Mouse (Mus musculus): ENCODE measurements at regions not wholly inside any gene's neighbourhood (a gene's known extent, or its start where the extent isn't known, plus 50 kb on each side); places are given as distances from the start of the nearest gene placed in this dataset.
A peak's percentile ranks its signal among the peaks of the same experiment; 100 is the strongest.

- Histone ChIP-seq H3K4me3 (ENCODE audit: low read length) (no peak overlapping the region), H3K9me3 (ENCODE audit: control insufficient read depth, low read length) (no peaks in the 10 kb centered on the region), H3K4me2 (ENCODE audit: low read depth, low read length) (no peak overlapping the region), H3K27ac (ENCODE audit: low read length) (no peak overlapping the region; the same call in 1 of the 2 replicates), H3K4me1 (ENCODE audit: control insufficient read depth, insufficient read depth, low read length) (no peaks in the 10 kb centered on the region), H3K27me3 (replicated peaks; ENCODE audit: control insufficient read depth, insufficient read depth, low read length) (no peaks in the 10 kb centered on the region), H3K9ac (ENCODE audit: low read depth, low read length) (no peak overlapping the region), H3K36me3 (ENCODE audit: control insufficient read depth, insufficient read depth, low read length) (no peaks in the 10 kb centered on the region)
- ATAC-seq, result peak; percentile 60; the same call in 1 of the 2 replicates
- 44% methylated on average over 11 of the region's 11 CpGs for WGBS
Observed at GRCm38 (mm10) chr12:38928786-38929351, 149.7 kb downstream of the Etv1 start.

DNA sequence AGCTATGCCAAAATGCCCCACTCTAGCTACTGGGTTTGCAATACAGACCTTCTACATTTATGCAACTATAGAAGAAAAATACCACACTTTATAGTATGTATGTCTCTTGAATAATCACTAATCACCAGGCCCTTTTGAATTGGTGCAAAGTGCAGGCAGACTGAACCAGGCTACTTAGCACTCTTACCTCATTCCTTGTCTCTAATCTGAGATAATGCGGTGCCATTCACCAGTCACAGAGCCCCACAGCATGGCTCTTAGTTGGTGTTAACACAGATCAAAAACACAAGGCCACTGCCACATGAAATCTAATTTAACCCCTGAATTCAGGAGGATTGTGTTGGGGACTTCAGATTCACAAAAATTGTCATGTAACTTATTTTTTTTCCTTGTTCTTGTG, 150.5 kb downstream of the Etv1 start:
- no peaks in the 10 kb centered on the region for H3K4me1 ChIP-seq (ENCODE audit: control insufficient read depth, insufficient read depth, low read length)
- no peak overlapping the region for H3K4me2 ChIP-seq (ENCODE audit: low read depth, low read length)
- no peak overlapping the region for H3K9ac ChIP-seq (ENCODE audit: low read depth, low read length)
- H3K27me3 ChIP-seq (replicated peaks; ENCODE audit: control insufficient read depth, insufficient read depth, low read length), result no peaks in the 10 kb centered on the region
- H3K4me3 ChIP-seq (ENCODE audit: low read length), result no peak overlapping the region
- no peak for ATAC-seq
- H3K27ac ChIP-seq (ENCODE audit: low read length), result no peak overlapping the region
- no peaks in the 10 kb centered on the region for H3K9me3 ChIP-seq (ENCODE audit: control insufficient read depth, low read length)
- 60% methylated on average over 1 of the region's 1 CpGs for WGBS
- no peaks in the 10 kb centered on the region for H3K36me3 ChIP-seq (ENCODE audit: control insufficient read depth, insufficient read depth, low read length)

- H3K9ac ChIP-seq (ENCODE audit: low read depth, low read length), result no peak overlapping the region
- 78% methylated on average over 2 of the region's 2 CpGs for WGBS
- no peaks in the 10 kb centered on the region for H3K9me3 ChIP-seq (ENCODE audit: control insufficient read depth, low read length)
- H3K27me3 ChIP-seq (replicated peaks; ENCODE audit: control insufficient read depth, insufficient read depth, low read length), result no peaks in the 10 kb centered on the region
- H3K27ac ChIP-seq (ENCODE audit: low read length), result no peak overlapping the region
- H3K4me3 ChIP-seq (ENCODE audit: low read length), result no peak overlapping the region
- H3K36me3 ChIP-seq (ENCODE audit: control insufficient read depth, insufficient read depth, low read length), result no peaks in the 10 kb centered on the region
- H3K4me1 ChIP-seq (ENCODE audit: control insufficient read depth, insufficient read depth, low read length), result no peaks in the 10 kb centered on the region
- no peak overlapping the region for H3K4me2 ChIP-seq (ENCODE audit: low read depth, low read length)
- ATAC-seq, result no peak
Observed at GRCm38 (mm10) chr12:38931769-38932168, 152.6 kb downstream of the Etv1 start.

GRCm38 (mm10) chr12:38959605-38960004, 180.4 kb downstream of the Etv1 start:
- no peak overlapping the region for H3K4me2 ChIP-seq (ENCODE audit: low read depth, low read length)
- H3K9ac ChIP-seq (ENCODE audit: low read depth, low read length), result no peak overlapping the region
- no peak for ATAC-seq
- H3K4me1 ChIP-seq (ENCODE audit: control insufficient read depth, insufficient read depth, low read length), result no peaks in the 10 kb centered on the region
- WGBS, result 51% methylated on average over 1 of the region's 1 CpGs
- H3K9me3 ChIP-seq (ENCODE audit: control insufficient read depth, low read length), result no peaks in the 10 kb centered on the region
- no peaks in the 10 kb centered on the region for H3K27me3 ChIP-seq (replicated peaks; ENCODE audit: control insufficient read depth, insufficient read depth, low read length)
- no peak overlapping the region for H3K4me3 ChIP-seq (ENCODE audit: low read length)
- no peak overlapping the region for H3K27ac ChIP-seq (ENCODE audit: low read length)
- no peaks in the 10 kb centered on the region for H3K36me3 ChIP-seq (ENCODE audit: control insufficient read depth, insufficient read depth, low read length)

- ATAC-seq, result no peak
- H3K36me3 ChIP-seq (ENCODE audit: control insufficient read depth, insufficient read depth, low read length), result no peaks in the 10 kb centered on the region
Observed at GRCm38 (mm10) chr12:38962302-38962701, 183.1 kb downstream of the Etv1 start.

DNA sequence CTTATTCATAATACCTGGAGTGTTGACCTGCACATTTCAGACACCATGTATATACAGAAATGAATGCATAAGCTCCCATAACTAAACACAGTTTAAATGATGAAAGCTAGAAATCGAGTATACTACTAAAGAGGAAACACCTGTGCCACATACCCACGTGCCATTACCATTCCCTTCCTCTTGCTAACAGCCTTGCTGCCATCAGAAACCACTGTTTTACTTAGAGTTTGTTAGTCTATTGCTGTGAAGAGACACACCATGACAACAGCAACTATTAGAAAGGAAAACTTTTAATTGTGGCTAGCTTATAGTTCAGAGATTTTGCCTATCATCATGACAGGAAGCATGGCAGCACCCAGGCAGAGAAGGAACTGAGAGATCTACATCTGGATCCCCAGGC, 191.2 kb downstream of the Etv1 start:
- no peak overlapping the region for H3K4me3 ChIP-seq (ENCODE audit: low read length)
- no peak overlapping the region for H3K9ac ChIP-seq (ENCODE audit: low read depth, low read length)
- H3K4me1 ChIP-seq (ENCODE audit: control insufficient read depth, insufficient read depth, low read length), result no peaks in the 10 kb centered on the region
- ATAC-seq, result no peak
- no peak overlapping the region for H3K4me2 ChIP-seq (ENCODE audit: low read depth, low read length)
- H3K27ac ChIP-seq (ENCODE audit: low read length), result no peak overlapping the region
- H3K9me3 ChIP-seq (ENCODE audit: control insufficient read depth, low read length), result no peaks in the 10 kb centered on the region
- no peaks in the 10 kb centered on the region for H3K27me3 ChIP-seq (replicated peaks; ENCODE audit: control insufficient read depth, insufficient read depth, low read length)
- WGBS, result 62% methylated on average over 2 of the region's 2 CpGs
- no peaks in the 10 kb centered on the region for H3K36me3 ChIP-seq (ENCODE audit: control insufficient read depth, insufficient read depth, low read length)

More at GRCm38 (mm10) chr12:38962302-38962701, 183.1 kb downstream of the Etv1 start:
- H3K27ac ChIP-seq (ENCODE audit: low read length), result no peak overlapping the region
- no peak overlapping the region for H3K9ac ChIP-seq (ENCODE audit: low read depth, low read length)
- H3K4me3 ChIP-seq (ENCODE audit: low read length), result no peak overlapping the region
- H3K27me3 ChIP-seq (replicated peaks; ENCODE audit: control insufficient read depth, insufficient read depth, low read length), result no peaks in the 10 kb centered on the region
- no peaks in the 10 kb centered on the region for H3K9me3 ChIP-seq (ENCODE audit: control insufficient read depth, low read length)
- no peak overlapping the region for H3K4me2 ChIP-seq (ENCODE audit: low read depth, low read length)
- no peaks in the 10 kb centered on the region for H3K4me1 ChIP-seq (ENCODE audit: control insufficient read depth, insufficient read depth, low read length)

- 63% methylated on average over 3 of the region's 3 CpGs for WGBS
- ATAC-seq, result no peak
- no peak overlapping the region for H3K9ac ChIP-seq (ENCODE audit: low read depth, low read length)
- no peaks in the 10 kb centered on the region for H3K27me3 ChIP-seq (replicated peaks; ENCODE audit: control insufficient read depth, insufficient read depth, low read length)
- no peaks in the 10 kb centered on the region for H3K36me3 ChIP-seq (ENCODE audit: control insufficient read depth, insufficient read depth, low read length)
- H3K4me1 ChIP-seq (ENCODE audit: control insufficient read depth, insufficient read depth, low read length), result no peaks in the 10 kb centered on the region
- no peaks in the 10 kb centered on the region for H3K9me3 ChIP-seq (ENCODE audit: control insufficient read depth, low read length)
- no peak overlapping the region for H3K4me2 ChIP-seq (ENCODE audit: low read depth, low read length)
- H3K27ac ChIP-seq (ENCODE audit: low read length), result no peak overlapping the region
- no peak overlapping the region for H3K4me3 ChIP-seq (ENCODE audit: low read length)
Observed at GRCm38 (mm10) chr12:38972205-38972604, 193.0 kb downstream of the Etv1 start.

GRCm38 (mm10) chr12:38975508-38975907, 196.3 kb downstream of the Etv1 start:
- no peaks in the 10 kb centered on the region for H3K4me1 ChIP-seq (ENCODE audit: control insufficient read depth, insufficient read depth, low read length)
- no peak overlapping the region for H3K4me2 ChIP-seq (ENCODE audit: low read depth, low read length)
- no peak for ATAC-seq
- no peaks in the 10 kb centered on the region for H3K27me3 ChIP-seq (replicated peaks; ENCODE audit: control insufficient read depth, insufficient read depth, low read length)
- 76% methylated on average over 4 of the region's 4 CpGs for WGBS
- no peak overlapping the region for H3K27ac ChIP-seq (ENCODE audit: low read length)
- no peaks in the 10 kb centered on the region for H3K9me3 ChIP-seq (ENCODE audit: control insufficient read depth, low read length)
- no peak overlapping the region for H3K9ac ChIP-seq (ENCODE audit: low read depth, low read length)
- H3K36me3 ChIP-seq (ENCODE audit: control insufficient read depth, insufficient read depth, low read length), result no peaks in the 10 kb centered on the region
- no peak overlapping the region for H3K4me3 ChIP-seq (ENCODE audit: low read length)

- no peak overlapping the region for H3K27ac ChIP-seq (ENCODE audit: low read length)
- no peaks in the 10 kb centered on the region for H3K27me3 ChIP-seq (replicated peaks; ENCODE audit: control insufficient read depth, insufficient read depth, low read length)
- no peaks in the 10 kb centered on the region for H3K9me3 ChIP-seq (ENCODE audit: control insufficient read depth, low read length)
- no peak overlapping the region for H3K4me3 ChIP-seq (ENCODE audit: low read length)
- H3K36me3 ChIP-seq (ENCODE audit: control insufficient read depth, insufficient read depth, low read length), result no peaks in the 10 kb centered on the region
- no peaks in the 10 kb centered on the region for H3K4me1 ChIP-seq (ENCODE audit: control insufficient read depth, insufficient read depth, low read length)
- H3K9ac ChIP-seq (ENCODE audit: low read depth, low read length), result no peak overlapping the region
- no peak for ATAC-seq
- H3K4me2 ChIP-seq (ENCODE audit: low read depth, low read length), result no peak overlapping the region
Observed at GRCm38 (mm10) chr12:38982423-38982822, 203.2 kb downstream of the Etv1 start.

DNA sequence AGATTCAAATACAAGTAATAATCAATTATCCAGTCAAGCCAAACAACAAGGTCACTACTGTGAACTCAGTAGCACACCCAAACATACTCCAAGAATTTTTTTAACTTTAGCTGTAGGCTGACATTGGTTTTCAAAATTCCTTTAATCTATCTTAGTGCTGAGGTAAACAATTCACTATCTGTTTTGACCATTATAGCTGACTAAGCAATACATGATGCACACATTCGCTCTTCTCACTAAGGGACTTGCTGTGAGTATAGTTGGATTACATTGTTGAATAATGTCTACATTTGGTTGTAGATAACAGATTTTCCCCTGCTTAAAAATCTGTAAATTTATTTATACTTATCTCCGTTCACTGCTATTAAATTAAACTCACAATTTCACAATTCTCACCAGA, 206.7 kb downstream of the Etv1 start:
- Histone ChIP-seq H3K4me2 (ENCODE audit: low read depth, low read length) (no peak overlapping the region), H3K4me3 (ENCODE audit: low read length) (no peak overlapping the region), H3K4me1 (ENCODE audit: control insufficient read depth, insufficient read depth, low read length) (no peaks in the 10 kb centered on the region), H3K27me3 (replicated peaks; ENCODE audit: control insufficient read depth, insufficient read depth, low read length) (no peaks in the 10 kb centered on the region), H3K27ac (ENCODE audit: low read length) (no peak overlapping the region), H3K9ac (ENCODE audit: low read depth, low read length) (no peak overlapping the region), H3K9me3 (ENCODE audit: control insufficient read depth, low read length) (no peaks in the 10 kb centered on the region), H3K36me3 (ENCODE audit: control insufficient read depth, insufficient read depth, low read length) (no peaks in the 10 kb centered on the region)
- no peak for ATAC-seq
- WGBS, result 81% methylated on average over 2 of the region's 2 CpGs
